In genomic region chr2:170116704-170117281, GRCm38 (mm10) we compare ENCODE assay signal across 9 mouse cellular contexts. TPM values are rescaled to one million over a fixed set of nuclear protein-coding genes. Genes with fewer than 3 reads are reported as not detected.
A peak's percentile ranks its signal among the peaks of the same experiment; 100 is the strongest.
DNase-seq lines count a peak whose midpoint lies in the region; ATAC-seq and TF ChIP-seq lines count a peak whose summit lies in the region.
"Had no signal": no experiment of that assay in that cellular context is flagged by ENCODE, and none has a peak within 500 bp of the region (broad histone marks: within the 10 kb centered on the region; RNA-seq: fewer than 3 reads in every experiment).

No protein-coding gene starts in this region.

- DNase-seq in CH12.LX (ENCODE audit: extremely low read depth) (peak; percentile 80), adipocyte (ENCODE audit: low spot score) (peak; percentile 91)
- DNase-seq in embryonic facial prominence, embryonic 10.5 days (ENCODE audit: low spot score) = peak; percentile 61
- peak; percentile 86 for DNase-seq in layer of hippocampus, adult 9-10 months (ENCODE audit: low spot score)
- DNase-seq in lung, embryonic 14.5 days = peak; percentile 92
- DNase-seq in retina, postnatal 7 days (ENCODE audit: low read depth, low spot score) = peak; percentile 65
- DNase-seq in yolk sac, embryonic 10.5 days (ENCODE audit: low spot score) = peak; percentile 45

- no peaks in the 10 kb centered on the region for H3K27me3 ChIP-seq in CH12.LX (replicated peaks)
- H3K27me3 ChIP-seq in embryonic facial prominence, embryonic 10.5 days (replicated peaks; ENCODE audit: low read depth, poor library complexity, severe bottlenecking) = no peaks in the 10 kb centered on the region
- no peaks in the 10 kb centered on the region for H3K27me3 ChIP-seq in heart, embryonic 16.5 days (ENCODE audit: control insufficient read depth, insufficient read depth, low read length)
- H3K27me3 ChIP-seq in lung, embryonic 14.5 days (ENCODE audit: insufficient read depth, low read length) = no peaks in the 10 kb centered on the region
- H3K27me3 ChIP-seq: limb, embryonic 12.5 days had no signal

- dilution Hi-C loops in CH12.LX (cut with MboI; ENCODE audit: extremely low pct_ligation_motif_present, extremely low pct_unique_long_range_greater_than_20kb, low sequenced_read_pairs) = no loop called here

- 0 out of 2 replicates have a peak overlapping the region, but pooled peaks have one; percentile 9 for H3K9ac ChIP-seq in CH12.LX (ENCODE audit: insufficient read depth, low read depth)
- no peak overlapping the region for H3K9ac ChIP-seq in heart, embryonic 16.5 days (ENCODE audit: low read length)
- no peak overlapping the region for H3K9ac ChIP-seq in lung, embryonic 14.5 days
- H3K9ac ChIP-seq: limb, embryonic 12.5 days had no signal

- H3K4me2 ChIP-seq in CH12.LX (ENCODE audit: insufficient read depth, low read depth, poor library complexity, severe bottlenecking) = peak overlapping the region; percentile 33; the same call in 1 of the 2 replicates
- H3K4me2 ChIP-seq in heart, embryonic 16.5 days (ENCODE audit: low read depth, low read length) = no peak overlapping the region
- H3K4me2 ChIP-seq in lung, embryonic 14.5 days = no peak overlapping the region
- H3K4me2 ChIP-seq: limb, embryonic 12.5 days had no signal

- no peak for ATAC-seq in heart, embryonic 16.5 days (replicated peaks; ENCODE audit: extremely low read depth, insufficient read depth, low FRiP score)
- no peak; the same call in 1 of the 2 replicates for ATAC-seq in lung, embryonic 14.5 days (ENCODE audit: insufficient read depth)

- peak; percentile 62 to 92 for TF ChIP-seq CTCF in CH12.LX (conservative IDR thresholded peaks at IDR 0.05 in 1 of 2, IDR thresholded peaks at IDR 0.05 in 1 of 2; ENCODE audit: low read depth in 2 of 2, low read length in 2 of 2)
- TF ChIP-seq CTCF in lung, embryonic 14.5 days (IDR thresholded peaks at IDR 0.05; ENCODE audit: low read depth) = peak; percentile 85

- 53% methylated on average over 4 of the region's 4 CpGs for WGBS in embryonic facial prominence, embryonic 10.5 days
- 29% methylated on average over 4 of the region's 4 CpGs for WGBS in heart, embryonic 16.5 days
- 34% methylated on average over 4 of the region's 4 CpGs for WGBS in lung, embryonic 14.5 days

- H3K27ac ChIP-seq in CH12.LX (ENCODE audit: insufficient read depth, low read depth) = peak overlapping the region; percentile 62
- H3K27ac ChIP-seq in embryonic facial prominence, embryonic 10.5 days (replicated peaks) = no peak overlapping the region
- peak overlapping the region; percentile 27; the same call in 1 of the 2 replicates for H3K27ac ChIP-seq in heart, embryonic 16.5 days (ENCODE audit: low read length)
- H3K27ac ChIP-seq in lung, embryonic 14.5 days (ENCODE audit: low read depth) = no peak overlapping the region
- H3K27ac ChIP-seq: limb, embryonic 12.5 days had no signal

- peaks cover 64 to 90% of the 10 kb centered on the region in 2 experiments for H3K36me3 ChIP-seq in CH12.LX (replicated peaks in 1 of 2; ENCODE audit: control insufficient read depth in 1 of 2, insufficient read depth in 1 of 2, low read length in 1 of 2)
- H3K36me3 ChIP-seq in embryonic facial prominence, embryonic 10.5 days (replicated peaks) = peaks cover 100% of the 10 kb centered on the region
- H3K36me3 ChIP-seq in heart, embryonic 16.5 days (ENCODE audit: control insufficient read depth, insufficient read depth) = peaks cover 62% of the 10 kb centered on the region
- H3K36me3 ChIP-seq in lung, embryonic 14.5 days (ENCODE audit: insufficient read depth) = peaks cover 91% of the 10 kb centered on the region

- in situ Hi-C loops in CH12.LX (cut with MboI; ENCODE audit: low pct_ligation_motif_present, low pct_unique_long_range_greater_than_20kb, low sequenced_read_pairs) = loop anchor here (5.0 to 25.0 kb wide), 3 partner anchors 128 to 396 kb away; no protein-coding TSS in a partner anchor

- peaks cover 38% of the 10 kb centered on the region for H3K79me2 ChIP-seq in CH12.LX (replicated peaks; ENCODE audit: control insufficient read depth, extremely low read depth, insufficient read depth, poor library complexity, severe bottlenecking)

- H3K9me3 ChIP-seq in CH12.LX (replicated peaks; ENCODE audit: low read length) = no peaks in the 10 kb centered on the region
- H3K9me3 ChIP-seq in embryonic facial prominence, embryonic 10.5 days = no peaks in the 10 kb centered on the region
- H3K9me3 ChIP-seq in heart, embryonic 16.5 days (replicated peaks; ENCODE audit: control insufficient read depth, low read length) = no peaks in the 10 kb centered on the region
- no peaks in the 10 kb centered on the region for H3K9me3 ChIP-seq in lung, embryonic 14.5 days (ENCODE audit: low read depth, low read length)
- H3K9me3 ChIP-seq: limb, embryonic 12.5 days had no signal

- peak; percentile 93 for TF ChIP-seq RAD21 in CH12.LX (IDR thresholded peaks at IDR 0.05; ENCODE audit: low read depth, low read length)

- peaks cover 21 to 59% of the 10 kb centered on the region in 2 experiments for H3K4me1 ChIP-seq in CH12.LX (ENCODE audit: control insufficient read depth in 1 of 2, insufficient read depth in 2 of 2)
- H3K4me1 ChIP-seq in embryonic facial prominence, embryonic 10.5 days = peaks cover 17% of the 10 kb centered on the region
- peaks cover 14% of the 10 kb centered on the region for H3K4me1 ChIP-seq in heart, embryonic 16.5 days (ENCODE audit: control insufficient read depth, insufficient read depth, low read length)
- H3K4me1 ChIP-seq in lung, embryonic 14.5 days (ENCODE audit: insufficient read depth) = no peaks in the 10 kb centered on the region

- no peak overlapping the region for H3K4me3 ChIP-seq in CH12.LX (replicated peaks in 1 of 3; ENCODE audit: low read depth in 2 of 3, low read length in 2 of 3, poor library complexity in 1 of 3)
- no peak overlapping the region for H3K4me3 ChIP-seq in embryonic facial prominence, embryonic 10.5 days
- H3K4me3 ChIP-seq in heart, embryonic 16.5 days (ENCODE audit: low read length) = no peak overlapping the region
- no peak overlapping the region for H3K4me3 ChIP-seq in lung, embryonic 14.5 days (ENCODE audit: low read depth, low read length)
- H3K4me3 ChIP-seq: limb, embryonic 12.5 days had no signal

- TF ChIP-seq POLR2A in CH12.LX (IDR thresholded peaks at IDR 0.05; ENCODE audit: low read depth, low read length) = no peak

- TF ChIP-seq EP300 in CH12.LX (IDR thresholded peaks at IDR 0.05; ENCODE audit: low read length) = no peak

TF ChIP-seq in CH12.LX, 34 proteins besides CTCF, POLR2A, EP300 and RAD21 (continues in another document):
- TF ChIP-seq SMC3 (IDR thresholded peaks at IDR 0.05; ENCODE audit: low read depth, low read length) (peak; percentile 96), ETS1 (conservative IDR thresholded peaks at IDR 0.05; ENCODE audit: low read depth, low read length) (no peak), PAX5 (IDR thresholded peaks at IDR 0.05; ENCODE audit: low read length) (no peak), TBP (conservative IDR thresholded peaks at IDR 0.05; ENCODE audit: low read depth, low read length) (no peak), MAFK (IDR thresholded peaks at IDR 0.05; ENCODE audit: insufficient replicate concordance, low read length) (no peak), MEF2A (IDR thresholded peaks at IDR 0.05; ENCODE audit: borderline replicate concordance, low read depth, low read length) (0 out of 2 replicates have a peak, but pooled peaks have one; percentile 23), UBTF (IDR thresholded peaks at IDR 0.05; ENCODE audit: low read depth, low read length) (no peak), ZKSCAN1 (IDR thresholded peaks at IDR 0.05; ENCODE audit: borderline replicate concordance, low read depth, low read length) (no peak), ZMIZ1 (IDR thresholded peaks at IDR 0.05; ENCODE audit: low read depth, low read length) (no peak), JUN (IDR thresholded peaks at IDR 0.05; ENCODE audit: insufficient read depth, low read depth, low read length) (no peak), CHD2 (IDR thresholded peaks at IDR 0.05; ENCODE audit: low read length) (no peak), KAT2A (IDR thresholded peaks at IDR 0.05; ENCODE audit: insufficient replicate concordance, low read length) (no peak), POLR2AphosphoS2 (IDR thresholded peaks at IDR 0.05; ENCODE audit: low read depth, low read length) (no peak), IRF4 (IDR thresholded peaks at IDR 0.05; ENCODE audit: low read depth, low read length) (peak; percentile 44), MAZ (IDR thresholded peaks at IDR 0.05; ENCODE audit: low read depth, low read length) (no peak), MXI1 (IDR thresholded peaks at IDR 0.05; ENCODE audit: low read depth, low read length) (no peak), USF2 (conservative IDR thresholded peaks at IDR 0.05; ENCODE audit: low read depth, low read length) (no peak), TCF12 (IDR thresholded peaks at IDR 0.05; ENCODE audit: low read depth, low read length) (no peak), USF1 (IDR thresholded peaks at IDR 0.05; ENCODE audit: low read depth, low read length) (no peak), ELF1 (IDR thresholded peaks at IDR 0.05; ENCODE audit: low read depth, low read length) (no peak), ZC3H11A (IDR thresholded peaks at IDR 0.05; ENCODE audit: low read depth, low read length) (peak; percentile 81), SIN3A (IDR thresholded peaks at IDR 0.05; ENCODE audit: low read length) (no peak), NRF1 (IDR thresholded peaks at IDR 0.05; ENCODE audit: low read depth, low read length) (0 out of 2 replicates have a peak, but pooled peaks have one; percentile 11), GABPA (IDR thresholded peaks at IDR 0.05; ENCODE audit: insufficient replicate concordance, low read depth, low read length) (no peak), MAX (IDR thresholded peaks at IDR 0.05; ENCODE audit: low read length) (no peak), CHD1 (IDR thresholded peaks at IDR 0.05; ENCODE audit: low read depth, low read length) (no peak), E2F4 (IDR thresholded peaks at IDR 0.05; ENCODE audit: insufficient replicate concordance, low read depth, low read length) (no peak), NELFE (IDR thresholded peaks at IDR 0.05; ENCODE audit: low read depth, low read length) (no peak), HCFC1 (IDR thresholded peaks at IDR 0.05; ENCODE audit: low read depth, low read length) (no peak), RCOR1 (conservative IDR thresholded peaks at IDR 0.05; ENCODE audit: low read depth, low read length) (no peak), MYC (IDR thresholded peaks at IDR 0.05; ENCODE audit: low read depth, low read length) (no peak)

RNA-seq across cellular contexts. Expression of gene Zfp217, which starts 31.1 kb away (rescaled TPM):
- total RNA-seq in CH12.LX (2012; rRNA removed) = 9.3 and 10.0 TPM in 2 replicates
- 5.3 and 5.6 TPM in 2 replicates for total RNA-seq in CH12.LX (2014; rRNA removed)
- 11.1 and 12.1 TPM in 2 replicates for polyA plus RNA-seq in CH12.LX (2012; ENCODE audit: insufficient read length, low read depth)
- 3.9 and 4.2 TPM in 2 replicates for polyA plus RNA-seq in embryonic facial prominence, embryonic 10.5 days (2016; fragmentation: Nextera tagmentation; extraction: Ambion mirVana)
- polyA plus RNA-seq in heart, embryonic 16.5 days (2015; fragmentation: Nextera tagmentation; extraction: Ambion mirVana) = 3.2 and 3.6 TPM in 2 replicates
- 4.9 and 6.0 TPM in 2 replicates for polyA plus RNA-seq in lung, embryonic 14.5 days (2014; fragmentation: Nextera tagmentation; extraction: Ambion mirVana)

Comparison
In these comparisons a context has a peak if more than half of its experiments do, and no peak if none do; other contexts are left out.
1. H3K27ac ChIP-seq: peak in CH12.LX (single experiment) and heart, embryonic 16.5 days (single experiment); none in embryonic facial prominence, embryonic 10.5 days (single experiment) and lung, embryonic 14.5 days (single experiment).
2. Peak in every context shown above with its lines, with median percentiles within 50 percentile points of each other: DNase-seq.